Mouse (Mus musculus): ENCODE data around the gene B430218F22Rik. TPM values are rescaled to one million over a fixed set of nuclear protein-coding genes. Genes with fewer than 3 reads are reported as not detected.

B430218F22Rik gene
- polyA plus RNA-seq (2012; rRNA removed) = 0.08 and 0.12 TPM in 2 replicates

DNA sequence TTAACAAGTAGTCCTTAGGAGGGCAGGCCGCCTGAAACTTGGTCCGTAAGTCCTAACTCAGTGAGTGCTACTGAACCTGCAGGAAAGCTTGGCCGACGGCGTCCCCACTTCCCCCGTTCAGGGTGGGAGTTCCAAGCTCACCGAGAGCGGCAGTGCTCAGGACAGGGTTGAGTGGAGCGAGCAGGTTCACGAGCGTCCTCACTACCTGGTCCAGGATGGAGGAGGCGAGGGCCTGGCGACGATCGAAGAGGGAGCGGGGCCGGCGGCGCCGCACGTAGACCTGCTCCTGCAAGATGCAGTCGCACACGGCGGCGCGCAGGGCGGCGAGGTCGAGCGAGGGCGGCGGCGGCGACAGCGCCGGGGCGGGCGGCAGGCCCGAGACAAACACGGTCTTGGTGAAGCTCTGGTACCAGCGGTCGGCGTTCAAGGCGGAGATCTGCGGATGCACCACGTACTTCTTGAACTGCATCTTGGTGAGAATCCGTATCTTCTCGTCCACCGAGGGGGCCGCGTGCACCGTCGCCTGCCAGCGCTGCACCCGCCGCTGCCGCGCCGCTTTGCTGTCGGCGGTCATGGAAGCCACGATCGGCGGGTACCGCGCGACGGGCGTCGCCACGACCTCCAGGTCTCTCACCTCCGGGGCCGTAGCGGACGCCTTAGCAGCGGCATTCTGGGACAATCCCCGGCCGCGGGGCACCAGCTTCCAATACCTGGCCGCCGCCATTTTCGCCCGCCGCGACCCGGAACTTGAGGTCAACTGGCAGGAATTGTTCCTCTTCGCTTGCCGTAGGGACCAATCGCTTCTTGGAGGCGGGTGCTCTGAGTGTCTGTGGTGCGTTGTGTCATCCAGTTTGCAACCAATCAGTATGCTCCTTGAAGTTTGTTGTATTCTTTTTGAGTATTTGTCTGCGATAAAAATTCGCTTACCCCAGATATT is at the start of gene B430218F22Rik, which contains the start of gene Mrps30:
Gene B430218F22Rik (plus strand): TSS at position 120 of the 937 bp plus-strand sequence.
Gene Mrps30 (minus strand): TSS at position 742 of the 937 bp plus-strand sequence.
- H3K36me3 ChIP-seq (ENCODE audit: control insufficient read depth, insufficient read depth, low read length) = no peaks in the 10 kb centered on the region
- no peak for TF ChIP-seq CTCF (IDR thresholded peaks at IDR 0.05; ENCODE audit: control insufficient read depth, insufficient read depth, insufficient replicate concordance, low read depth, low read length)
- TF ChIP-seq POLR2A (IDR thresholded peaks at IDR 0.05; ENCODE audit: control insufficient read depth, low read depth, low read length) = peak; percentile 66
- H3K27ac ChIP-seq (ENCODE audit: control insufficient read depth, insufficient read depth, low read depth, low read length) = peak within 1 kb of the TSS; percentile 67
- H3K4me3 ChIP-seq (ENCODE audit: control insufficient read depth, low read depth, low read length) = peak within 1 kb of the TSS; percentile 89
- H3K4me1 ChIP-seq (ENCODE audit: control insufficient read depth, insufficient read depth, low read length) = no peaks in the 10 kb centered on the region
- no peaks in the 10 kb centered on the region for H3K27me3 ChIP-seq (ENCODE audit: control insufficient read depth, insufficient read depth, low read length)

DNA sequence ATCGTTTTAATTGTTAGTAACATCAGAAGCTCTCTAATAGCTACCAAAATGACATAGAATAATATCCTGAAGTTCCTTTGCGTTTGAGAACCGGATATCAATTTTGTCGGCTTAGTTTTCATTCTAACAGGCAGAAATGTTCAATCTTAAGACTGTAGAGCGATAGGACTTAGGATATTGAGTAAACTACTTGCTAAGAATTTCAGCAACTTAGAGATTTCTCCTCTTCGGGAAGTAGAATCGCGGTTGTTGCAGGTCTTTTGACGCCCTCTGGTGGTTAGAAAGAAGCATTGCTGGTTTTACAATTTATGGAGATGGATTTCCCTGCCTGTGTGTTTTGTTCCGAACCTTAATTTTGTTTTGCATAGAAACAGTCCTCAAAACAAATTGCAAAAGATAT is 36.2 kb upstream of the B430218F22Rik start:
- Histone ChIP-seq H3K36me3 (ENCODE audit: control insufficient read depth, insufficient read depth, low read length) (no peaks in the 10 kb centered on the region), H3K4me1 (ENCODE audit: control insufficient read depth, insufficient read depth, low read length) (no peaks in the 10 kb centered on the region), H3K4me3 (ENCODE audit: control insufficient read depth, low read depth, low read length) (no peak overlapping the region), H3K27ac (ENCODE audit: control insufficient read depth, insufficient read depth, low read depth, low read length) (no peak overlapping the region), H3K27me3 (ENCODE audit: control insufficient read depth, insufficient read depth, low read length) (no peaks in the 10 kb centered on the region)
- TF ChIP-seq POLR2A (IDR thresholded peaks at IDR 0.05; ENCODE audit: control insufficient read depth, low read depth, low read length) (no peak), CTCF (IDR thresholded peaks at IDR 0.05; ENCODE audit: control insufficient read depth, insufficient read depth, insufficient replicate concordance, low read depth, low read length) (no peak)

DNA sequence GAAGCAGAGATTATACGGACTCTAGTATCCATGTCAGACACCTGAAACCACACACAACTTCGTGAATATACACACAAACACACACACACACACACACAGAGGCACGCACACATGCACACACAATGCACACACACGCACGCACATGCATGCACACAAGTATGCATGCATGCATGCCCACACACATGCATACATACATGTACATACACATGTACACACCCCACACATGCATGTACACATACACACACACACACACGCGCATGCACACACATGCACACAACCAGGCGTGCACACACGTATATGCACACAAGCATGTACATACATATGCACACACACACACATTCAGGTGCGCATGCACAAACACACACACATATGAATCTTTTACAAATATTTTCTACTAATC is 35.6 kb upstream of the B430218F22Rik start:
- H3K27me3 ChIP-seq (ENCODE audit: control insufficient read depth, insufficient read depth, low read length) = no peaks in the 10 kb centered on the region
- no peak for TF ChIP-seq POLR2A (IDR thresholded peaks at IDR 0.05; ENCODE audit: control insufficient read depth, low read depth, low read length)
- no peak for TF ChIP-seq CTCF (IDR thresholded peaks at IDR 0.05; ENCODE audit: control insufficient read depth, insufficient read depth, insufficient replicate concordance, low read depth, low read length)
- H3K36me3 ChIP-seq (ENCODE audit: control insufficient read depth, insufficient read depth, low read length) = no peaks in the 10 kb centered on the region
- no peak overlapping the region for H3K4me3 ChIP-seq (ENCODE audit: control insufficient read depth, low read depth, low read length)
- no peak overlapping the region for H3K27ac ChIP-seq (ENCODE audit: control insufficient read depth, insufficient read depth, low read depth, low read length)
- H3K4me1 ChIP-seq (ENCODE audit: control insufficient read depth, insufficient read depth, low read length) = no peaks in the 10 kb centered on the region

GRCm38 (mm10) chr13:118363342-118363741 is 23.1 kb upstream of the B430218F22Rik start:
- H3K27me3 ChIP-seq (ENCODE audit: control insufficient read depth, insufficient read depth, low read length) = no peaks in the 10 kb centered on the region
- H3K36me3 ChIP-seq (ENCODE audit: control insufficient read depth, insufficient read depth, low read length) = no peaks in the 10 kb centered on the region
- no peaks in the 10 kb centered on the region for H3K4me1 ChIP-seq (ENCODE audit: control insufficient read depth, insufficient read depth, low read length)
- no peak overlapping the region for H3K4me3 ChIP-seq (ENCODE audit: control insufficient read depth, low read depth, low read length)
- TF ChIP-seq POLR2A (IDR thresholded peaks at IDR 0.05; ENCODE audit: control insufficient read depth, low read depth, low read length) (no peak), CTCF (IDR thresholded peaks at IDR 0.05; ENCODE audit: control insufficient read depth, insufficient read depth, insufficient replicate concordance, low read depth, low read length) (no peak)
- H3K27ac ChIP-seq (ENCODE audit: control insufficient read depth, insufficient read depth, low read depth, low read length) = no peak overlapping the region

- TF ChIP-seq CTCF (IDR thresholded peaks at IDR 0.05; ENCODE audit: control insufficient read depth, insufficient read depth, insufficient replicate concordance, low read depth, low read length) (no peak), POLR2A (IDR thresholded peaks at IDR 0.05; ENCODE audit: control insufficient read depth, low read depth, low read length) (no peak)
- Histone ChIP-seq H3K36me3 (ENCODE audit: control insufficient read depth, insufficient read depth, low read length) (no peaks in the 10 kb centered on the region), H3K4me3 (ENCODE audit: control insufficient read depth, low read depth, low read length) (no peak overlapping the region), H3K27ac (ENCODE audit: control insufficient read depth, insufficient read depth, low read depth, low read length) (no peak overlapping the region), H3K27me3 (ENCODE audit: control insufficient read depth, insufficient read depth, low read length) (no peaks in the 10 kb centered on the region), H3K4me1 (ENCODE audit: control insufficient read depth, insufficient read depth, low read length) (no peaks in the 10 kb centered on the region)
Observed at GRCm38 (mm10) chr13:118365774-118366173, 20.7 kb upstream of the B430218F22Rik start.

DNA sequence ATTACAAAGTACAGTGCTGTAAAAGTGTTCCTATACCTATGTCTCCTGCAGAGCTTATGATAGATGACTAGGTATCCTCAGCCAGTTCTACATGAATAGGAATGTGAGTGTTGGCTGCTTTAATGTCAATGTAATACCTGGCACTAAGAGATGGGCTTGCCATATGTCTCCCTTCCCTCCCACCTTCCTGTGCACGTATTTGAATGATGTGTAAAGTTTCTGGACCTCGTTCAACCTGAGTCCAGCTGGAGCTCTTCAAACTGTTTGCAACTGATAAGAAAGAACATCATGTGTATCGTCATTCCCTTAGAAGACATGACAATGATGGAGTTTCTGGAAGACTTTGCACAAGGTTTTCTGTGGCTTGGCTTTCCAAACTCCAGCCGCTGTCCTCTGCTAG is 13.6 kb upstream of the B430218F22Rik start:
- Histone ChIP-seq H3K27ac (ENCODE audit: control insufficient read depth, insufficient read depth, low read depth, low read length) (no peak overlapping the region), H3K4me1 (ENCODE audit: control insufficient read depth, insufficient read depth, low read length) (no peaks in the 10 kb centered on the region), H3K4me3 (ENCODE audit: control insufficient read depth, low read depth, low read length) (no peak overlapping the region), H3K36me3 (ENCODE audit: control insufficient read depth, insufficient read depth, low read length) (no peaks in the 10 kb centered on the region), H3K27me3 (ENCODE audit: control insufficient read depth, insufficient read depth, low read length) (no peaks in the 10 kb centered on the region)
- TF ChIP-seq POLR2A (IDR thresholded peaks at IDR 0.05; ENCODE audit: control insufficient read depth, low read depth, low read length) (no peak), CTCF (IDR thresholded peaks at IDR 0.05; ENCODE audit: control insufficient read depth, insufficient read depth, insufficient replicate concordance, low read depth, low read length) (no peak)

- H3K27ac ChIP-seq (ENCODE audit: control insufficient read depth, insufficient read depth, low read depth, low read length) = no peak overlapping the region
- no peaks in the 10 kb centered on the region for H3K36me3 ChIP-seq (ENCODE audit: control insufficient read depth, insufficient read depth, low read length)
- no peaks in the 10 kb centered on the region for H3K4me1 ChIP-seq (ENCODE audit: control insufficient read depth, insufficient read depth, low read length)
- no peak overlapping the region for H3K4me3 ChIP-seq (ENCODE audit: control insufficient read depth, low read depth, low read length)
- TF ChIP-seq CTCF (IDR thresholded peaks at IDR 0.05; ENCODE audit: control insufficient read depth, insufficient read depth, insufficient replicate concordance, low read depth, low read length) (peak; percentile 56; the same call in 1 of the 2 replicates), POLR2A (IDR thresholded peaks at IDR 0.05; ENCODE audit: control insufficient read depth, low read depth, low read length) (no peak)
- H3K27me3 ChIP-seq (ENCODE audit: control insufficient read depth, insufficient read depth, low read length) = no peaks in the 10 kb centered on the region
Observed at GRCm38 (mm10) chr13:118379155-118379554, 7.3 kb upstream of the B430218F22Rik start.

Data from testis, adult 2 months (tissue).